Mouse (Mus musculus) CH12.LX (cell line): ENCODE measurements at regions not wholly inside any gene's neighbourhood (a gene's known extent, or its start where the extent isn't known, plus 50 kb on each side); places are given as distances from the start of the nearest gene placed in this dataset.

Experiments
- CTCF ChIP-seq, 2 experiments: IDR thresholded peaks in 1 of 2; conservative IDR thresholded peaks in 1 of 2; 2 replicates each; pipeline ENCODE4 v1.5.1; 2011 to 2012; ENCODE audit warnings: low read depth in 2 of 2, low read length in 2 of 2, improper control_type of control experiment in 1 of 2, inconsistent platforms in 1 of 2, mild to moderate bottlenecking in 1 of 2, moderate library complexity in 1 of 2
- E2F4 ChIP-seq: IDR thresholded peaks from 2 replicates; pipeline ENCODE4 v1.6.1; 2011; ENCODE audit warnings: low read depth, low read length, improper control_type of control experiment; ENCODE audit not compliant: insufficient replicate concordance
- MAFK ChIP-seq: IDR thresholded peaks from 2 replicates; pipeline ENCODE4 v1.6.1; 2011; ENCODE audit warnings: low read length, improper control_type of control experiment; ENCODE audit not compliant: insufficient replicate concordance
- MAX ChIP-seq: IDR thresholded peaks from 2 replicates; pipeline ENCODE4 v1.6.1; 2011; ENCODE audit warnings: low read length, improper control_type of control experiment
- NELFE ChIP-seq: IDR thresholded peaks from 2 replicates; pipeline ENCODE4 v1.6.1; 2011; ENCODE audit warnings: low read depth, low read length, improper control_type of control experiment
- POLR2A ChIP-seq: IDR thresholded peaks from 2 replicates; pipeline ENCODE4 v1.6.1; 2011; ENCODE audit warnings: low read depth, mild to moderate bottlenecking, improper control_type of control experiment, low read length
- POLR2AphosphoS2 ChIP-seq: IDR thresholded peaks from 2 replicates; pipeline ENCODE4 v1.6.1; 2011; ENCODE audit warnings: low read depth, low read length, improper control_type of control experiment
- RAD21 ChIP-seq: IDR thresholded peaks from 2 replicates; pipeline ENCODE4 v1.6.1; 2011; ENCODE audit warnings: low read depth, mild to moderate bottlenecking, low read length, improper control_type of control experiment, moderate library complexity
- SIN3A ChIP-seq: IDR thresholded peaks from 2 replicates; pipeline ENCODE4 v1.6.1; 2012; ENCODE audit warnings: low read length, improper control_type of control experiment, inconsistent platforms
- USF1 ChIP-seq: IDR thresholded peaks from 2 replicates; pipeline ENCODE4 v1.6.1; 2014; ENCODE audit warnings: low read depth, mild to moderate bottlenecking, inconsistent platforms, low read length, improper control_type of control experiment
- ZNF384 ChIP-seq: IDR thresholded peaks from 2 replicates; pipeline ENCODE4 v1.6.1; 2012; ENCODE audit warnings: low read depth, low read length, improper control_type of control experiment, inconsistent platforms

DNA sequence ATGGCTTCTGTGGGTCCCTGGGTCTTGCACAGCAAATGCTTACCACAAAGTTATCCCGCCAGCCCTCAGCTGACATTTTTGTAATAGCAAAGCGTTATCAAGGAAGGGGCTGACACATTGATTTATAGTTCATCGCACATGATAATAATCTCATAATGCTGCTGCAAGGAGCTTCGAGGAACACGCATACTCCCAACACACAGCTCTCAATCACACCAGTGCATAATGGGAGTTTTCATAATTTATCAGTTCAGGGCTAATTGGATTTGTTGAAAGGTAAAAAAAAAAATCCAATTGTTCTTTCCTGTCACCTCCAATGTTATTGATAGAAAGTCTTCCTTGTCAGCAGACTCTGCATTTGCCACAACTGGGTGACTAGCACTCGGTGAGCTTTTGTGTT, 76.7 kb upstream of the Arntl start:
- no peak for TF ChIP-seq MAX
- TF ChIP-seq E2F4: no peak
- no peak for TF ChIP-seq RAD21
- TF ChIP-seq CTCF (conservative IDR thresholded peaks at IDR 0.05 in 1 of 2, IDR thresholded peaks at IDR 0.05 in 1 of 2; ENCODE audit: low read depth in 2 of 2, low read length in 2 of 2): no peak
- no peak for TF ChIP-seq POLR2AphosphoS2
- TF ChIP-seq MAFK: no peak
- TF ChIP-seq POLR2A: no peak
- TF ChIP-seq ZNF384: no peak
- TF ChIP-seq SIN3A: no peak
- TF ChIP-seq USF1: no peak
- no peak for TF ChIP-seq NELFE
